Mouse (Mus musculus) left cerebral cortex, postnatal 4 days (tissue): Measurements from ENCODE around the gene Raf1. TPM values are rescaled to one million over a fixed set of nuclear protein-coding genes. Genes with fewer than 3 reads are reported as not detected.

Source experiments
- DNase-seq: peaks from one replicate; pipeline ENCODE4 v3.0.0-alpha.2; 2022
- intact Hi-C: fragments of 180-260 bp; cut with DNase I; formaldehyde crosslinking; loops from one replicate; pipeline ENCODE4 v1.15.1; 2025
- total RNA-seq, 2 experiments: library from RNA; stranded (reverse); gene quantifications; 2 replicates each; pipeline ENCODE4 v1.2.3; 2021

Gene Raf1
- total RNA-seq, 2 experiments from 2014 or later, result 180 to 191 TPM

DNA sequence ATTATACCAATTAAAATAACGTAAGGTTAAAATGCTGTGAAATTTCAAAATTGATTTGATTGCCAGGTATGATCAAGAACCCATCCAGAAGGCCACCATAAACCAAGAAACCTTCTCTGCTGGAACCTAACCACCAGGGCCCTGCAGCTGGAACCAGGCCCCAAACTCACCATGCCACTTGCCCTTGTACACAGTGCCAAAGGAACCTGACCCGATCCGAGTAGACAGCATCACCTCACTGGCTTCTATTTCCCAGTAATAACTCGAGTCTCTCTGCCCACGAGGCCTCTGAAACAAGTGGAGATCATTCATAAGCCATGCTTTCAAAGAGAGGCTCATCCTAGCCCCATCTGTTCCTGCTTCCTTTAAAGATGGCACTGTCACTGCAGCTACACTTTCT, 50.3 kb downstream of the Raf1 start:
- intact Hi-C loops, result loop anchor here (10.0 kb wide), 1 partner anchor 169 kb away; no protein-coding TSS in a partner anchor

GRCm38 (mm10) chr6:115620942-115621341, 55.5 kb downstream of the Raf1 start:
- intact Hi-C loops, result loop anchor here (10.0 kb wide), 1 partner anchor 174 kb away; no protein-coding TSS in a partner anchor
- no peak for DNase-seq

More for the DNA sequence above, 50.3 kb downstream of the Raf1 start:
- no peak for DNase-seq

DNA sequence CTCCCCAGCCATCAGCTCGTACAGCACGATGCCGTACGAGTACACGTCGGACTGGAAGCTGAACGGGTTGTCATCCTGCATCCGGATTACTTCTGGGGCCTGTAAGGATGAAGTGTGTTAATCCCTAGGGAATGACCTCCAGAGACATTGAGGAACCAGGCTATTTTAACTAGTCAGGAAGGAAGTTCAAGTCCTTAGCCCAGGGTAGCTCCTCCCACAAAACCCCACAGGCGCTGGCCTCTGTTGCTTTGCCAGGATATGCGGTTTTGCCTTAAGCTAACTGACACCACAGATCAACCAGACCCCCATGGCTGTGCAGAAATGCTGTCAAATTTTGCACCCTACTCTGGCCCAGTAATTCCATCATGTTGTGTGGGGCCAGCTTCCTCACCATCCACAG, 56.6 kb downstream of the Raf1 start:
- no peak for DNase-seq
- intact Hi-C loops, result loop anchor here (10.0 kb wide), 1 partner anchor 175 kb away; no protein-coding TSS in a partner anchor

DNA sequence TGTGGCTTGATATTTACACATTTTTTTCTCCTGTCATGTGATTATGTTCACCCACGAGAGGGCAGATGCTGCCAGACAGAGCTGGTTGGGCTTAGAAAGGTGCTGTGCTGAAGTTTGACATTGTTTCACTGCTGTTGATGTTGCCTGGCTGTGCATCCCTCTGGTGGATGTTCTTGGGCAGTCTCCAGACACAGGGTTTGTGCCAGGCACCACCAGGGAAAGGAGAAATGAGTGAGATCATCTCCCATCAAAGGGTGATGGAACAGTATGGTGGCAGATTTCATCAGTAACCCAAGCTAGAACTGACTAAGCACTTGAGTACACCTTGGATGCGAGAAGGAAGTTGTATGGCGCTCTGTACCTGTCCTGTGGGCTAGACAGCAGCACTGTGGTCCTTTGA, 60.5 kb downstream of the Raf1 start:
- intact Hi-C loops, result no loop called here
- DNase-seq, result no peak

DNA sequence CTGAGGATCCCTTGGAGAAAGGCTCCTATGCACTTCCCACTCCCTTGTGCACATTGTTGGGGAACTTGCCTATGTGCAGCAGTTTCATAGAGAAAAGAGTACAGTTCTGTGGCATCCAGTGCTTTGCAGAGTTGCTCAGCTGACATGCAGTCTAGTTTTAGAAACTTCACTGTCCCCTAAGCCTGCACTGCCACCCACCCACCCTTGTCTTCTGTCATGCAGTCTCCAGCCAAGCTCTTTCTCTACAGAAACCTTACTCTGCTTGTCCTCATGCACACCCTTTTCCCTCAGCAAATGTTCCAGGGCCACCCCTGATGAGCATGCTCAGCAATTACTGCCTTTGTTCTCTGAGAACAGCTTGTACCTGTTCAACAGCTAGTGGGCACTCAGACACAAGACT, 62.6 kb downstream of the Raf1 start:
- no peak for DNase-seq
- intact Hi-C loops, result no loop called here

DNA sequence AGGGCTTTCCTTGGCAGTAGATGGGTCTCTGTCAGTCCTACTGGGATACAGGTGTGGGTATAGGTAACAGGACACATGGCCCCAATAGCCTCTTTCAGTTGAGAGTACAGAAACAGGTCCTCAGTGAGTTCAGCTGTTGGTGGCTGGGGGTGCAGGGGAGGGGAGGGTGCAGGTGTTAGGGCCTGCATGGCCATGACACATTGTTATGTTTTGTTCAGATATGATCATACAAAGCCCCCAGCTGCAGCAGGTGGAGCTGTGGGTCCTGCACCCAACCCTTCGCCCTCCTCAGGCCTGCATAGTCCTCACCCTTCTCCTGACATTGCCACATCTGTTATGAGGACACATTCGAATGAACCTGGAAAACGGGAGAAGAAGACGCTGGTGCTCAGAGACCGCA, 66.1 kb downstream of the Raf1 start:
- intact Hi-C loops, result no loop called here
- no peak for DNase-seq

- no peak for DNase-seq
- intact Hi-C loops, result loop anchor here (10.0 kb wide), 1 partner anchor 66 kb away; the partner anchor contains the start of gene Raf1
Measured at GRCm38 (mm10) chr6:115609121-115609520, 67.3 kb downstream of the Raf1 start.

GRCm38 (mm10) chr6:115607429-115607828, 69.0 kb downstream of the Raf1 start:
- DNase-seq, result no peak
- intact Hi-C loops, result loop anchor here (10.0 kb wide), 1 partner anchor 67 kb away; the partner anchor contains the start of gene Raf1

GRCm38 (mm10) chr6:115606461-115606860, 70.0 kb downstream of the Raf1 start:
- intact Hi-C loops, result loop anchor here (10.0 kb wide), 1 partner anchor 68 kb away; the partner anchor contains the start of gene Raf1
- no peak for DNase-seq

DNA sequence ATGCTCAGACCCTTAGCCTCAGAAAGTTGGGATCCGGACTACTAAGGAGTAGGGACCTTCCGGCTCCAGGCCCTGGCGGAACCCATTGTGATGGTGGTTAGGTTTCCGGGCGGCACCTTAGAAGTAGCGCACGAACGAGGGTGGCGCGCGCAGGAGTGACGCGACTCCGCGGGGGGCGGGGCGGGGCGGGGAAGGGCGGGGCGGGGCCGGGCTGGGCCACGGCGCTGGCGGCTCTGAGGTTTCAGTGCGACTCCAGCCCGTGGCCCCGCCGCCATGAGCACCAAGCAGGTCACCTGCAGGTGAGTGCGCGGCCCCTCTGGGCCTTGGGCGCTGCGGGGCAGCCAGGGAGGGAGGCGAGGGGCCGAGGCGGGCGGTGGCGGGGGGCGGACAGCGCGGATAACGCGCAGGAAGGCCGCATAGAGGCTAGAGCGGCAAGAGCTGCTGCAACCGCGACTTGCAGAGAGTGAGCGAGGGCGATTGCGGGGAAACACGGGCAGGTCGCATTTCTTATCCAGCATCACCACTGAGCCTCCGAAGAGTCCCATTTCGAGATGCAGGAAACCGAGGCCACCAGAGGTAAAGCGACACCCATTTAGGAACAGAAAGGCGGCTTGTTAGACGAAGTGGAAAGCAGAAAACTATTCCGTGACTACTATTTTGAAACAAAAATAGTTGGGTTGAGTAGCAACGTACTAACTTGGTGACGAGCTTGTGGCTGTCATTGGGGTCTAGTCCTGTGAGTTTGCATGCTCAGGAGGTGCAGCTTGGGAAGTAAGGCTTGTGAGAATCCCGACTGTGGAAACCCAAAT, 74.5 kb downstream of the Raf1 start, which contains the start of gene Mkrn2:
Mkrn2 (plus strand) TSS at position 188 of the 809 bp plus-strand sequence.
- intact Hi-C loops, result loop anchor here (10.0 kb wide), 1 partner anchor 73 kb away; the partner anchor contains the start of gene Raf1
- DNase-seq, result peak; percentile 86

DNA sequence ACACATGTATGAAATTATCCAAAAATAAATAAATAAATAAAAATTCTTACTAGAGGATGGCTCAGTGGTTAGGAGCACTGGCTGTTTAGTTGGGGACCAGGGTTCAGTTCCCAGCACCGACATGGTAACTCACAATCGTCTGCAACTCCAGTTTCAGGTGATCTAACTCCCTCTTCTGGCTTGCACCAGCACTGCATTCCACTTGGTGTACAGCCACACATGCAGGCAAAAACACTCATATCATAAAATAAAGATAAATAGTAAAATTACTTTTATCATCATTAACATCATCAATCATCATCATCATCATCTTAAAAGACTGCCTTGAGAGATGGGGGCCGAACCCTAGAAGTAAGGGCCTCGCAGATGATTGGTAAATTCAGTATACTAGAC, 75.1 kb downstream of the Raf1 start:
- intact Hi-C loops, result loop anchor here (10.0 kb wide), 1 partner anchor 73 kb away; the partner anchor contains the start of gene Raf1
- no peak for DNase-seq

DNA sequence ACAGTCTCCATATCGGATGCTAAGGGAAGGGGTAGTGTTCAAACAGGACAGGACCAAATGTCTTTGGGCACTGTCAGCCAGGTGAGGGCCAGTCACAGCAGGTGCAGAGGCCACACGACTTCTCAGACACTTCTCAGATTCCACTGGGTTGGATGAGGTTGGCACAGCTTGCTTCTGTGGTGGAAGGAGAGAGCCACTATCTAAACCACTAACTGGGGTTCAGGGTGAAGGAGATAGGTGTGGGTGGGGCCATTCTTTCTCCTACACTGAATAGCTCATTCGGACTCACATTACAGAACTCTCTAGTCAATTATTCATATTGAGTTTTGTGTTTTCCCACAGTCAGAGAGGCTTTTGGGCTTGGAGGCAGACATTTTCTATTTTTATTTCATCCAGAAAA, 80.8 kb downstream of the Raf1 start:
- no peak for DNase-seq
- intact Hi-C loops, result no loop called here

DNA sequence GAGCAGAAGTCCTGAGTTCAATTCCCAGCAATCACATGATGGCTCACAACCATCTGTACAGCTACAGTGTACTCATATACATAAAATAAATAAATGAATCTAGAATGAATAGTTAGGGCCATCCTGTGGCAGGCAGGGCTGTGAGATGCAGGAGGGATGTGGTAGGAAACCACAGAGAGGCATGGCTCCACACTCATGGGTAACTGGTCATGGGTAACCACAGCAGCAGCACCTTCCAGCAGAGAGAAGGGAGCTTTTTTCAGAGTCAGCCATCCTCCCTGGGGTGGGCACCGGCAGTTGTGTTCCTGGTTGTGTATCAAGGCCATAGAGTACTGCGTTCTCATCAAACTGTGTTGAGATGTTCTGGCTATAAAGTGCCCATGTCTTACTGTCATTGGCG, 82.0 kb downstream of the Raf1 start:
- no peak for DNase-seq
- intact Hi-C loops, result no loop called here

- intact Hi-C loops, result no loop called here
- DNase-seq, result no peak
Measured at GRCm38 (mm10) chr6:115593252-115593651, 83.2 kb downstream of the Raf1 start.

DNA sequence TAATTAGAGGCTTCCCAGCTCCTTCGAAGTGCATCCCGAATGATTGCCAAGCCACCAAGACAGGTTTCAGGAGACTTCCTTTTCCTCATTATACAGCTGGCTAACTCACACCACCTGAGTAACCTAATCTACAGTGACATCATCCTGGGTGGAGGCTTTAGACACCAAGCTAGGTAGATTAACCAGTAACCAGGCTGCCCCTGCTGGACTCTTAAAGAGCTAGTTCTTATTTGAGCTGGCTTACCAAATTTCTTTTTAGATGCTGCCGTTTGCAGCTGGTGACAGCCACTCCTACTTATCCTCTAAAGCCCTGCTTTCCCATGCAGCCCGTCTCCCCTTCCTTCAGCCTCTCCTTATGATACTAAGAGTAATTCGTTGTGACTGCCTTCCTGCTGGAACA, 84.0 kb downstream of the Raf1 start, which contains the start of gene Mkrn2os:
Mkrn2os (minus strand) TSS at position 119 of the 400 bp plus-strand sequence.
- intact Hi-C loops, result no loop called here
- DNase-seq, result no peak

DNA sequence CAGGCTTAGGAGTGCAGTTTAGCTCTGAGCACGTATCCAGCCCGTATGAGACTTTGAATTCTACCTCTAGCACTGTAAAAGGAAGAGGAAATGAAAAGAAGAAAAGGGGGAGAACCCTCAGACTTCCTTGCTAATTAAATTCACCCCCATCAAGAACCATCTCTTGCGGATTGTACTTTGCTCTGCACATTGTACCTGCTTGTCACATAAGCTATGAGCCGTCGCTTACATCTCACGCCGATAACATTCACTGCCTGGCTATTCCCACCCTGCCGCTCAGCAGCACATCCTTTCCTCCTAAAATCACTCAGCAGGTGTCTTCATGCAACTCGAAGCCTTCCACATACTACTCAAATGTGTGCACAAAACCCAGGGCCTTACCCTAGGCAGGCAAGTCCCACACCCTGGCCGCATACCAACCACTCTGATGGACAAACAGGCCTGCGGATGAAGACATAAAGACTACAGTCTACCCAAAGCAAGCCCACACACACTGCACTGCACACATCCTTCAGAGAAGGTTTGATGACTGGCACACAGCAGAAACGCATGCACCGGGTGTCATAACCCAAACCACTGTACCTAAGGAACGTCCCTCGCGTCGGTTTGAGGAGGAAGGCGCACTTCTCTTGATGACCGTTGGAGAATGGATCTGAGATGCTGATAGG, 84.6 kb downstream of the Raf1 start:
- DNase-seq, result no peak
- intact Hi-C loops, result no loop called here

GRCm38 (mm10) chr6:115586321-115586720, 90.1 kb downstream of the Raf1 start:
- intact Hi-C loops, result no loop called here
- no peak for DNase-seq

- intact Hi-C loops, result no loop called here
- DNase-seq, result no peak
Measured at GRCm38 (mm10) chr6:115584176-115584575, 92.3 kb downstream of the Raf1 start.

DNA sequence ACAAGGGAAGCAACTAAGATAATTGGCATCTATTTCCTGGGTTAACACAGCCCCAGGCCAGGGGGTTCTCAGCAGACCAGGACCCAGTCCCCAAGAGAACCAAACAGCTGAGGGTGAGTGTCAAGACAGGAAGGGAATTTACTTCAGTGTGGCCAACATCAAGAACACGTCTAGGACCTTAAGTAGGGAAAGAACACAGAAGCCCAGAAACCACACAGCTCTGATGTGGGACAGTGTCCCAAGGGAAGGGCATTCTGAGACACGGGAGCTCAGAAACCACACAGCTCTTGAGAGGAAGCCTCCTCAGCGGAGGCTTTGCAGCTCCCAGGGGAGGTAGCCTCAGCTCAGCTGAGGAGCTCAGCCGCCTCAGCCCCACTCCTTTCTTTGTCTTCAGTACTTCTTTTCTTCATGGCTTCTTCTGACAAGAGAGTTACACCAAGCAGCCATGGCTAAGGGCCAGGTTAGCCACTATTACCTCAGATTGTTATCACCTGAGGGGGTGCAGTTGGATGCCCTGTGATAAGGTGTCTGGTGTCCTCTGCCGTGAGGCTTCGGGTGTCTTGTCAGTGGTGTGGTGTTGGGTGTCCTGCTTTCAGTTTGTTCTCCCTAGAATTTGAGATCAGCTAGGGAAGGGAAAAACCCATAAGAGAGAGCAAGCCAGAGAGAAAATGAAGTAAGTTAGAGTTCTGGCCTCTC, 92.9 kb downstream of the Raf1 start:
- DNase-seq, result no peak
- intact Hi-C loops, result no loop called here

DNA sequence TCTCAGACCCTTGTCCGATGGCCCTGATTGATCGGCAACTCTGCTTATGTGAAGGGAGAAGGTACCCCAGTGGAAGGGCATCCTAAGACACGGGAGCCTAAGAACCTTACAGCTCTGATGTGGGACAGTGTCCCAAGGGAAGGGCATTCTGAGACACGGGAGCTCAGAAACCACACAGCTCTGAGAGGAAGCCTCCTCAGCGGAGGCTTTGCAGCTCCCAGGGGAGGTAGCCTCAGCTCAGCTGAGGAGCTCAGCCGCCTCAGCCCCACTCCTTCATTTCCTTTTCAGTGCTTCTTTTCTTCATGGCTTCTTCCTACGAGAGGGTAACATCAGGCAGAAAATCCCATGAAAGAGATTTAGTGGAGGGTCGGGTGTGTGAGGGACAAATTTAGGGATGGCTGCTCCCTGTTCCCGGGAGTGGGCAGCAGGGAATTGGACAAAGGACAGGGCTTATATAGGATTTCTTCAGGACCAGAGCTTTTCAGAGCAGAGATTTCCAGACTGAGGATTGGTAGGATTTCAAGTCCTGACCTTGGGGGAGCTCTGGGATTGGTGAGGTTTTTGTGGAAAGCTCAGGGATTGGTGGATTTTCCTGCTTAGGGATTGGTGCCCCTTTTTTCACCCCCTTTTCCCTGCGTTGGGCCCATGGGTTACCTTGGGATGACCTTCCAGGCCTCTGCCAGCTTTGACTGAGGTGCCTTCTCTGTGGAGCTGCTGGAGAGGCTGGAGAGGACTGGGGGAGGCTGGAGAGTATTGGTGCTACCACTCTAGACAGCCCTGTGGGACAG, 93.9 kb downstream of the Raf1 start:
- intact Hi-C loops, result no loop called here
- DNase-seq, result no peak
